Mouse (Mus musculus) megakaryocyte, embryonic 14.5 days (primary cell): Measurements from ENCODE around the gene Acadvl.

ENCODE experiments used
- FLI1 ChIP-seq: IDR thresholded peaks from 2 replicates; pipeline ENCODE4 v1.6.1; 2012; ENCODE audit warnings: low read length, inconsistent platforms, mixed read lengths
- GATA1 ChIP-seq: IDR thresholded peaks from 3 replicates; pipeline ENCODE4 v1.6.1; 2012; ENCODE audit warnings: mixed read lengths, low read length, inconsistent platforms, borderline replicate concordance

DNA sequence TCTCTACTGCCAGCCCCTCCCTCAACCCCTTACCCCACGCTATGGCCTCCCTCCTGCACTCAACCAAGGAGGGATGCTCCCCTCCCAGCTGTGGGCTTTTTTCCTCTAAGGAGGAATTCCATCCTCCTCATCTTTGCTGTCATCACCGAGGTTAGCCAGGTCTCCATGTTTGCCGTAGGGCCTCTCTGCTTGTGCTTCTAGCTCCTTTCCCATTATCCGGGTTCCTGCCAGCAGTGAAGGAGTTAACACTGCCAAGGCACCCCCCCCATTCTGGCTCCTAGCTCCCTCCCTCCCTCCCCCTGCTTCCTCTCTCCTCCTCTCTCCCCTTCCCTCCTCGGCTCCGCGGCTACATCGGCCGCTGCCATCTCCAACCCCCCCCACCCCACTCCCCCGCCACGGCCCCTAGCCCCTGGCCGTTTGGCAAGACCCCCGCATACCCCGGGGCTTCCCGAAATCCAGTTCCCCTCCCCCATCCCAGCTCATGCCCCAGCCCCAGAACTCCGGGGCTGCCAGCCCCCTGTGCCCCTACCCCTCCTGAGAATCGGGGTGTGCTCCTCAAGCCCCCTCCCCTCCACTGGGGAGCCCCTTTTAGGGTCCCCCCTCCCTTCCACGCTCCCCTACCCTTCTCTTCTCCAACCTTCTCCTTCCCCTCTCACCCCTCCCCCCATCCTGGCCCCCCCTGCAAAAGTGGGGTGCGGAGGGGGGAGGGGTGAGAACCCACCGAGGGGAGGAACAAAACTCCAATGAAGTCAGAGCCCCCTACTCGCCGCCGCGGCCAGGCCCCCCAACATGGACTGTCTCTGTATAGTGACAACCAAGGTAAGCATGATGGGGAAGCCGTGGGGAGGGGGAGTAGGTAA lies 3.1 kb upstream of the Acadvl start:
- no peak for TF ChIP-seq FLI1
- no peak for TF ChIP-seq GATA1
